Mouse (Mus musculus): ENCODE data around the gene Ctnnd2. TPM values are rescaled to one million over a fixed set of nuclear protein-coding genes. Genes with fewer than 3 reads are reported as not detected.

Gene Ctnnd2
- total and polyA plus RNA-seq, 2 experiments, result 0.02 to 0.28 TPM

DNA sequence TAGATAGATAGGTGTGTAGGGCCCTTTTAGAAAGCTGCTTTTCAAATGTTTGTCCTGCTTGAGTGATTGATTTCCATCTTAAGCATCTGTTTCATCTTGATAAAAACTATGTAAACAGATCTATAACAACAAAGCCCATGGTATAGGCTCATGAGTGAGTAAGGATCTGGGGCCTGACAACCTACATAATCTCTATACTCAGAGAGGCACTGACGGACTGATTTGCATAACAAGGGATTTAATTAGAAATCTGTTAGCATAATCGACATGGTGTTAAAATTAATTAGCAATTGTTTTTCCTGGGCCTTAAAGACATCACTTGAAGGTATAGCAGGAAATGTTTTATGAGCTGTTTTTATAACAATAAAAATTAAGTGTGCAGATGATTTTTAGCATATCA, 548.7 kb downstream of the Ctnnd2 start:
- Histone ChIP-seq H3K9ac (ENCODE audit: low read depth, low read length) (no peak overlapping the region), H3K27me3 (ENCODE audit: control insufficient read depth, insufficient read depth, low read length) (no peaks in the 10 kb centered on the region), H3K27ac (replicated peaks; ENCODE audit: insufficient read depth, low read depth, low read length) (no peak overlapping the region), H3K36me3 (ENCODE audit: control insufficient read depth, insufficient read depth, low read length) (no peaks in the 10 kb centered on the region), H3K4me1 (ENCODE audit: control insufficient read depth, insufficient read depth, low read length) (no peaks in the 10 kb centered on the region), H3K4me3 (ENCODE audit: insufficient read depth, low read depth, low read length) (no peak overlapping the region), H3K79me2 (ENCODE audit: control insufficient read depth, insufficient read depth, low read length) (no peaks in the 10 kb centered on the region)
- DNase-seq (ENCODE audit: extremely low read depth, low read depth, low spot score), result no peak
- TF ChIP-seq POLR2A (IDR thresholded peaks at IDR 0.05; ENCODE audit: extremely low read depth, insufficient read depth, low read length), result no peak
- TF ChIP-seq CTCF (IDR thresholded peaks at IDR 0.05; ENCODE audit: low read depth, low read length), result no peak
- WGBS, result 63% methylated on average over 2 of the region's 2 CpGs

DNA sequence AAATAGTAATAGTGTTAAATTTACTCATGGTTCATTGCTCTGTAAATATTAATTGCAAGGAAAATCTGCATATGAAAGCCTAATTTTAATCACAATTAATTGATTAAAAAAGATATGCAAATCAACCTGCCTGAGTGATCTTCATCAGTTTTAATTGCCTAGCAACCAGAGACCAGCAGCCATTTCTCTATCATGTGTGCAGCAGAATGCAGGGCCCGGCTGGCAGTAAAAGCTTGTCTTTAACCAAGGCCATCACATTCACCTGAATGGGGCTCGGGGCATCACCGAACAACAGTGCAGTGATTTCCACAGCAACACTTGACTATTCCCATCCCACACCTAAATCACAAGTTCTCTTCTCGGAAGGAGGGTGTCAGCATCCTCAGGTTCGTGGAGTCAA, 553.7 kb downstream of the Ctnnd2 start:
- no peaks in the 10 kb centered on the region for H3K36me3 ChIP-seq (ENCODE audit: control insufficient read depth, insufficient read depth, low read length)
- no peak overlapping the region for H3K4me3 ChIP-seq (ENCODE audit: insufficient read depth, low read depth, low read length)
- no peak for DNase-seq (ENCODE audit: extremely low read depth, low read depth, low spot score)
- no peak overlapping the region for H3K27ac ChIP-seq (replicated peaks; ENCODE audit: insufficient read depth, low read depth, low read length)
- H3K4me1 ChIP-seq (ENCODE audit: control insufficient read depth, insufficient read depth, low read length), result no peaks in the 10 kb centered on the region
- TF ChIP-seq POLR2A (IDR thresholded peaks at IDR 0.05; ENCODE audit: extremely low read depth, insufficient read depth, low read length) (no peak), CTCF (IDR thresholded peaks at IDR 0.05; ENCODE audit: low read depth, low read length) (no peak)
- no peaks in the 10 kb centered on the region for H3K27me3 ChIP-seq (ENCODE audit: control insufficient read depth, insufficient read depth, low read length)
- no peaks in the 10 kb centered on the region for H3K79me2 ChIP-seq (ENCODE audit: control insufficient read depth, insufficient read depth, low read length)
- no peak overlapping the region for H3K9ac ChIP-seq (ENCODE audit: low read depth, low read length)
- WGBS, result 86% methylated on average over 5 of the region's 5 CpGs

DNA sequence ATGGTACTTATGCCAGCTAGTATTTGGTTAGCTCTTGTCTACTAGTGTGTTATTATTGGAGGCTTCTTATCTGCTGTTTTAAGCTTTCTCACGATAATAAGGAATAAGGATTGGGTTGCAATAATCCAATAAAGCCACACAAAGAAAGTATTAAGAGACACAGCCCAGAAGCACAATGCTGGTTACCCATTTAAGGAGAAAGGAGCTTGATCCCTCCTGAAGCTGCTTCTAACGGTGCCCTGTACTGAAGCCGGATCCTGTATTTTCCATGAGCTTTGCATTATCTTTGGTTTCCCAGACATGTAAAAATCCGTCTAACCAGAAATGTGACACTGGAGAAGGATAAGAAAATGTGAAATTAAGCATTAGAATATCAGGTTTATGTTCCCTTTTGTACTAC, 565.8 kb downstream of the Ctnnd2 start:
- H3K27me3 ChIP-seq (ENCODE audit: control insufficient read depth, insufficient read depth, low read length), result no peaks in the 10 kb centered on the region
- no peak overlapping the region for H3K4me3 ChIP-seq (ENCODE audit: insufficient read depth, low read depth, low read length)
- H3K36me3 ChIP-seq (ENCODE audit: control insufficient read depth, insufficient read depth, low read length), result no peaks in the 10 kb centered on the region
- no peaks in the 10 kb centered on the region for H3K79me2 ChIP-seq (ENCODE audit: control insufficient read depth, insufficient read depth, low read length)
- no peak overlapping the region for H3K27ac ChIP-seq (replicated peaks; ENCODE audit: insufficient read depth, low read depth, low read length)
- H3K9ac ChIP-seq (ENCODE audit: low read depth, low read length), result no peak overlapping the region
- no peak for DNase-seq (ENCODE audit: extremely low read depth, low read depth, low spot score)
- 76% methylated on average over 4 of the region's 4 CpGs for WGBS
- H3K4me1 ChIP-seq (ENCODE audit: control insufficient read depth, insufficient read depth, low read length), result no peaks in the 10 kb centered on the region
- no peak for TF ChIP-seq CTCF (IDR thresholded peaks at IDR 0.05; ENCODE audit: low read depth, low read length)
- TF ChIP-seq POLR2A (IDR thresholded peaks at IDR 0.05; ENCODE audit: extremely low read depth, insufficient read depth, low read length), result no peak

DNA sequence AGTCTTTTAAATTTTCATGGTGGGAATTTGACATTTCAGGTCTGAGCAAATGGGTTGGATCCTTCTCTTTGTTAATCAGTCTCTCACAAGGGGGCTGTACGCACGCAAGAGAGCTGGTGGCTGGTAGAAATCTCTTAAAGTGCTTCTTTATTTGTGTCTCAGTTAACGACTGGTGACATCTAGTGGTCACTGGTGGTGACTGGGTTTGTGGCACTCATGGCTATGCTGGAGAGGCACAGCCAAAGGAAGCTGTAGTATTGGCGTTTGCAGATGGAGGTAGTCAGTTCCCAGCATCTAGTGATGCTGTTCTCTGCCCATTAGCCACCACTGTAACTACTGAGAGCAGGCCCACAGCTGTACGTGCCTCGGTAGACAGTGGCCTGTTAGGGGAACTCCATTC, 568.3 kb downstream of the Ctnnd2 start:
- H3K36me3 ChIP-seq (ENCODE audit: control insufficient read depth, insufficient read depth, low read length), result no peaks in the 10 kb centered on the region
- 11% methylated on average over 6 of the region's 6 CpGs for WGBS
- no peak overlapping the region for H3K27ac ChIP-seq (replicated peaks; ENCODE audit: insufficient read depth, low read depth, low read length)

DNA sequence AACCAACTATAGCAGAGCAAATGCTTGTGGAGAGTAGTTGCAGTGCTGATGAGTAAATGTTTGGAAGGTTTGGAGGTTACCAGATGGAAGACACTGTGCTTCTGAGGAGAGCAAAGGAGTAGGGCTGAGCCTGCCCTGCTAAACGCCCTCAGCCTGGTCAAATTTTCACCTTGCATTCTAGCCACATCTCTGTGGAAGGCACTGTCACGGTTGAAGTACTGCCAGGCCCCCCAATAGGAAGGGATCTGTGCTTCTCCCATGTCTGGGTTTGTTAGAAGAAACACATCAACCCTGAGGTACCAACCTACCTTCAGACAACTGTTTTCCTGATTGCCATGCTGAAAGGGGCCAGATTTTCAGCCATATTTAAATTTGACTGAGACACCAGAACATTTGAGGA, 585.6 kb downstream of the Ctnnd2 start:
- Histone ChIP-seq H3K79me2 (ENCODE audit: control insufficient read depth, insufficient read depth, low read length) (no peaks in the 10 kb centered on the region), H3K36me3 (ENCODE audit: control insufficient read depth, insufficient read depth, low read length) (no peaks in the 10 kb centered on the region), H3K4me3 (ENCODE audit: insufficient read depth, low read depth, low read length) (no peak overlapping the region), H3K9ac (ENCODE audit: low read depth, low read length) (no peak overlapping the region), H3K27ac (replicated peaks; ENCODE audit: insufficient read depth, low read depth, low read length) (no peak overlapping the region), H3K27me3 (ENCODE audit: control insufficient read depth, insufficient read depth, low read length) (no peaks in the 10 kb centered on the region), H3K4me1 (ENCODE audit: control insufficient read depth, insufficient read depth, low read length) (no peaks in the 10 kb centered on the region)
- DNase-seq (ENCODE audit: extremely low read depth, low read depth, low spot score), result no peak
- no peak for TF ChIP-seq POLR2A (IDR thresholded peaks at IDR 0.05; ENCODE audit: extremely low read depth, insufficient read depth, low read length)
- no peak for TF ChIP-seq CTCF (IDR thresholded peaks at IDR 0.05; ENCODE audit: low read depth, low read length)
- 60% methylated on average over 2 of the region's 2 CpGs for WGBS

More for the DNA sequence above, 568.3 kb downstream of the Ctnnd2 start:
- Histone ChIP-seq H3K4me3 (ENCODE audit: insufficient read depth, low read depth, low read length) (no peak overlapping the region), H3K79me2 (ENCODE audit: control insufficient read depth, insufficient read depth, low read length) (no peaks in the 10 kb centered on the region), H3K4me1 (ENCODE audit: control insufficient read depth, insufficient read depth, low read length) (no peaks in the 10 kb centered on the region), H3K27me3 (ENCODE audit: control insufficient read depth, insufficient read depth, low read length) (no peaks in the 10 kb centered on the region), H3K9ac (ENCODE audit: low read depth, low read length) (no peak overlapping the region)
- DNase-seq (ENCODE audit: extremely low read depth, low read depth, low spot score), result peak; percentile 10
- TF ChIP-seq CTCF (IDR thresholded peaks at IDR 0.05; ENCODE audit: low read depth, low read length) (peak; percentile 45; the same call in 1 of the 2 replicates), POLR2A (IDR thresholded peaks at IDR 0.05; ENCODE audit: extremely low read depth, insufficient read depth, low read length) (no peak)

DNA sequence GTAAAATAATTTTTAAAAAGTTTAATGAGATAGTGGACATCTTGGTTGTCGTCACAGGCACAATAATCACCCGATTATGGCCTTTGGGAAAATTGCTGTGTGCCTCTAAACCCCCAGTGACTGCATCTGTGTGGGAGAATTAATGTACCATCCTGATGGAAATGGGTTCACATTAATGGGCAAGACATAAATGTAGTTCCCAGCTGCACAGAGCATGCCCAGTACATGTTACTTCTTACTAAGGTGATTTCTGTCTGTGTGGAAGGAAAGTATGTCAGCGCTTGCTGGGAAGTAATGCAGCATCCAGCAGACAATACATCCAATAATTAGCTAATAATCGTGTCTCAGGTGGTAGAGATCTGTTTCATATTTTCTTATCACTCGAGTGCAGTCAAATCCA, 589.8 kb downstream of the Ctnnd2 start:
- DNase-seq (ENCODE audit: extremely low read depth, low read depth, low spot score), result no peak
- H3K79me2 ChIP-seq (ENCODE audit: control insufficient read depth, insufficient read depth, low read length), result no peaks in the 10 kb centered on the region
- no peak for TF ChIP-seq POLR2A (IDR thresholded peaks at IDR 0.05; ENCODE audit: extremely low read depth, insufficient read depth, low read length)
- TF ChIP-seq CTCF (IDR thresholded peaks at IDR 0.05; ENCODE audit: low read depth, low read length), result no peak
- 66% methylated on average over 5 of the region's 5 CpGs for WGBS
- H3K36me3 ChIP-seq (ENCODE audit: control insufficient read depth, insufficient read depth, low read length), result no peaks in the 10 kb centered on the region
- H3K4me3 ChIP-seq (ENCODE audit: insufficient read depth, low read depth, low read length), result no peak overlapping the region
- H3K27ac ChIP-seq (replicated peaks; ENCODE audit: insufficient read depth, low read depth, low read length), result no peak overlapping the region
- no peaks in the 10 kb centered on the region for H3K27me3 ChIP-seq (ENCODE audit: control insufficient read depth, insufficient read depth, low read length)
- no peak overlapping the region for H3K9ac ChIP-seq (ENCODE audit: low read depth, low read length)
- H3K4me1 ChIP-seq (ENCODE audit: control insufficient read depth, insufficient read depth, low read length), result no peaks in the 10 kb centered on the region
